Mouse (Mus musculus) T-helper 17 cell (primary cell): ENCODE data around the gene Olfr706.
"Not testable (repeated sequence)": the region's sequence is repeated elsewhere in the genome, so short reads cannot be mapped to it uniquely, and the experiment has no call there.

Experiments
- in situ Hi-C, 2 experiments: fragments of 300-600 bp; cut with MboI, MseI; formaldehyde crosslinking; loops; 1 replicate in 1 of 2; 2 replicates in 1 of 2; pipeline ENCODE4 v1.15.1; 2025; ENCODE audit warnings: high pct_unique_total_duplicates in 2 of 2

Gene Olfr706

DNA sequence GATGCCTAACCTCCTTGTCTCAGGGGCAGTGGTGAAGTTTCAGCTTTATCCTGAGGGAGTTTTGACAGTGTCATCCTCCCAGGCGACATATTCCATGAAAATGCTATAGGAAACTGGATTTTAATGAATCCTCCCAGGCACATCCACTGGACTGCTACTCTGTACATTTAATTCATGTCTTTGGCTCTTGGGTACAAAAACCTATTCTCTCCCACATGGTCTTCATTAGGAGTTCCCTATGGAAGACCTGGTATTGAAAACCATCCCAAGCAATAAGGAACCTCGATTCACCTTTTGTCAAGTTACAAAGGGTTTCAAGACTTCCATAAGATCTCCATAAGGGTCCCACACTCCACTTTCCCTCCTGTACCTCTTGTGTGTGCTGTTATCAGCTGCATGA lies at the start of gene Olfr706:
Gene Olfr706, minus strand, starts transcription at position 101 of the 400 bp plus-strand sequence.
- in situ Hi-C loops, result no loop called here

- in situ Hi-C loops, result no loop called here
Observed at GRCm38 (mm10) chr7:106932119-106932518, 44.2 kb upstream of the Olfr706 start, which contains the start of gene Olfr709-ps1. Gene Olfr709-ps1 (minus strand): TSS chr7:106932219.

GRCm38 (mm10) chr7:106920961-106921360 lies 33.0 kb upstream of the Olfr706 start:
- in situ Hi-C loops, result not testable (repeated sequence)

DNA sequence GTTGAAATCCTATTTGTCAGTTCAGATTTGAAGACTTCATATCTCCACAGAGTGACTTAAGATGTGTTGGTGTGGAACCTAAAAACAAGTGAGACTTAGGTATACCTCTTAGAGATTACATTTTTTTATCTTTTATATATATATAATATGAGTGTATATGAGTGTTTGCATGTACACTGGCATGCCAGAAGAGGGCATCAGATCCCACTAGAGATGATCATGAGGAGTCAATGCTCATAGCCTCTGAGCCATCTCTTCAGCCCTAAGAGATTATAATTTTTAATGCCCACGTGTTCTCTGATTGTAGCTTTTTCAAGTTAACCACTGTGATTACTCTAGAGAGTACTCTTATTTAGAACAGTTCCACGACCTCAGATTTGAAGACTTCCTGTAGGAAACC lies 19.7 kb upstream of the Olfr706 start, which contains the start of gene Olfr1532-ps1:
Gene Olfr1532-ps1, plus strand, starts transcription at position 326 of the 400 bp plus-strand sequence.
- in situ Hi-C loops, result no loop called here

GRCm38 (mm10) chr7:106901141-106901540 lies 13.2 kb upstream of the Olfr706 start, which contains the start of gene Olfr707:
Gene Olfr707 (minus strand): TSS chr7:106901241.
- in situ Hi-C loops, result not testable (repeated sequence)

GRCm38 (mm10) chr7:106876791-106877190 lies 11.2 kb downstream of the Olfr706 start, which contains the start of gene Olfr705:
Gene Olfr705 (minus strand): TSS chr7:106876891.
- in situ Hi-C loops, result no loop called here

GRCm38 (mm10) chr7:106862885-106863284 lies 25.1 kb downstream of the Olfr706 start, which contains the start of gene Olfr704:
Gene Olfr704 (plus strand): TSS chr7:106863185.
- in situ Hi-C loops, result no loop called here

DNA sequence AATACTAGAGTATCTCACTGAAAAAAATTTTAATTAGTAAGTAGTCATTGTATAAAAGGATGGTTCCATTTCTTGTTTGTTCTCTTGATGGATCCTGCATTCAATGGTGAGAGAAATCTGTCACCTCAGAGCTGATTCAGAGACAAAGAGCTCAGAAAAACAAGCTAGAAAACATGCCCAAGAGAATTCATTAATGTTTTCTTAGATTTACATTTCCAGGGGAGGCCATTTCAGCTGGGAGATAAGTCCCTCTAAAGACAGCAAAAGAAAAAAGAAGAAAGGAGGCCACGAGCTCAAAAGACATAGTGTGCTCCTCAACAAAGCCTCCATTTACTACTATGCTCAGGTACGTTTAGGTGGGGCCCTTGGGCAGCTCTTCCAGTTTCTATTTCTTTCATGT lies 44.9 kb downstream of the Olfr706 start, which contains the start of gene Olfr703:
Gene Olfr703, plus strand, starts transcription at position 301 of the 400 bp plus-strand sequence.
- in situ Hi-C loops, result no loop called here

DNA sequence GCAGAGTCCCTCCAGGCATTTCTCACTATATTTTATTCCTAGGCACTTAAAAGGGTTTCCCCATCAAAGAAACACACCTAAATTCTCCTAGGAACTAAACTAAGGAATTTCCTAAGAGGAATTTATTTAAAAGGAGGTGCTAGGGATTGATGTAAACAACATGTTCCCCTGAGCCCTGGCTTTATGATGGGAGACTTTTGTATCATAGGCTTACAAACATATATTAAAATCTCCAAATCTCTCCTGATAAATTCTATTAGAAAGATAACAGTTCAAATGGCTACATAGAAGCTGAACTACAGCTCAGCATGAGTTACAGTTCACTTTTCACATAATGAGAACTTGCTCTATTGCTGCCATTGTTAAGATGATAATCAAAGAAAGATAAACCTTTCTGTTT lies 54.2 kb downstream of the Olfr706 start, which contains the start of gene Olfr702:
Gene Olfr702, minus strand, starts transcription at position 101 of the 400 bp plus-strand sequence.
- in situ Hi-C loops, result no loop called here
